Mouse (Mus musculus) adrenal gland (tissue): ENCODE results near the gene Zfand2b.

Experiments used
- intact Hi-C: fragments of 180-260 bp; cut with DNase I; formaldehyde crosslinking; loops from one replicate; pipeline ENCODE4 v1.15.1; 2025

The Zfand2b gene

DNA sequence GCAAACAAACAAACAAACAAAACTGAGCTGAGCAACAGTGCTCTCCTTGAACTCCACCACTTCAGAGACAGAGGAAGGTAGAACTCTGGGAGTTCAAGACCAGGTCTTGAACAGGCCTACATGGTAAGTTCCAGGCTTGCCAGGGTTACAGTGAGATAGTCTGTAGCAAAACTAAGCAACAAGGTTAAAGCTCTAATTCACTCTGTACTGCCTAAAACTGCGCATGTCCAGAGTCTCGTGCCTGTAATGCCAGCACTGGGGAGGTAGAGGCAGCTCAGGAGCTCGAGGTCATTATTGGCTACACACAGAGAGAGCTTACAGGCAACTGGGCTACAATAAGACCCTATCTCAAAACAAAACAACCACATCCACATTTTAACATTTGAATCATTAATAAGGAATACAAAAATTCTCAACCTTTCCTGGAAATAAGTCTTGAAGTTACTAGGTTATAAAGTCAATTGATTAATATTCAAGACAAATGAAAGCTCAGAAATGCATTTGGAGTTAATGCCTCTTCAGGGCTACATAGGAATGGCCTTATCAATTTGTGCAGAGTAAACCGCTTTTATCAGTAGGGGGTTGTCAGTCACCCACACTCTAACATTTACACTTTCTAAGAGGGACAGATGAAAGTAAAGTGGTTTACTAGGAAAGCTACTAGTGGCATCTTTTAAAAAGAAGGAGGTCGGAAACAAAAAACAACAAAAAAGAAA, 8.7 kb upstream of the Zfand2b start:
- intact Hi-C loops: no loop called here

DNA sequence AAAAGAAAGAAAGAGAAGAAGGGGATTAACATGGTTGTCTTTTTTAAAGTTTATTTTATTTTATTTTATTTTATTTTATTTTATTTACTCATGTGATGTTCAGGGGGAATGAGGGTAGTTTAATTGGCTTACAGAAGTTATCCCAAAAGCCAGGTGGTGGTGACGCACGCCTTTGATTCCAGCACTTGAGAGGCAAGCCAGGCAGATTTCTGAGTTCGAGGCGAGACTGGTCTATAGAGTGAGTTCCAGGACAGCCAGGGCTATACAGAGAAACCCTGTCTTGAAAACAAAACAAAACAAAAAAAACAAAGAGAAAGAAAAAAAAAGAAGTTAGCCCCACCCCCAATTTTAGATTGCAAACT, 8.2 kb upstream of the Zfand2b start:
- intact Hi-C loops: no loop called here

DNA sequence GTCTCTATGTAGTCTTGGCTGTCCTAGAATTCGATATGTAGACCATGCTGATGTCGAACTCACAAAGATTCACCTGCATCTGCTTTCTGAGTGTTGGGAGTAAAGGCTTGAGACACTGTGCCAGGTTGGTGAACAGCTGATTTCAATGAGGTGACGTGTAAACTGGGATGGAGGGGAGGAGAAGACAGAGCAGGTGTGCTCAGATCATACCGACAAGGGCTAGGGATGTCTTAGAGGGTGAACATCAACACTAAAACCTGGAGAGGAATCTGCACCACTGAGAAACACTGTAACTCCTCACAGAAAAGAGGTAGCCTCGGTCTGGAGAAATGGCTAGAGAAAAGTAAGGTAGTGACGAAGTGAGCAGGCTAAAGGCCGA, 364 bp upstream of the Zfand2b start:
- intact Hi-C loops: no loop called here

DNA sequence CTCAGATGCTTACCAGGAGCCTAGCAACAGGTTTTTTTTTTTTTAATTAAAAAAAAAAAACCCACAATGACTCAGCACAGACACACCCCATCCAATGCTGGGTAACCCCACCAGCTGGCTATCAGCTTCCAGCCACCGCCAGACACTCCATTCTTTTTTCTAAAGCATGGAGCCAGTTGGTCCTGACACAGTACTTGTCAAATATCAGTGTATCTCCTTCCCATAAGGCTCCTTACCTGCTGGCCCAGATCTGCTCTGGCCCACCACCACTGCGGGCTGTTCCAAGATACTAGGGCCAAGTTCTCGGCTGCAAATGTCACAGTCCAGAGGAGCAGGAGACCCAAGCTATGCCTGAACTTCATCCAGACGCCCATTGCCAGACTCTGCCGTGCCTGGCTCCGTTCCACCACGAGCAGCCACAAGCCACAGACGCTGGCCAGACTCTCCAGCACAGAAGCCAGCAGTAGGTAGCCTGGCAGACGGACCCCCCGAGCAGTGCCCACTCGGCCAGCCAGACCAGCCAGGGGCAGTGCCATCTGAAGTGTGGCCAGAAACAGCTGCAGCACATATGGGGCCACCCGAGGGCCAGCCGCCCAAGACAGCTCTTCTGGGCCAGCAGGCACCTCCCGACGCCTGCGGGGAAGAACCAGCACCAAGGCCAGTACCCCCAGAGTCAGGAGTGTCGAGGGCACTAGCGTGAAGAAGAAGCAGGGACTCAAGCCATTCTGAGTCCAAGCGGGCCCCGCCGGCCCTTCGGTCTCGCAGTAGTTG, 11.1 kb downstream of the Zfand2b start:
- intact Hi-C loops: no loop called here

DNA sequence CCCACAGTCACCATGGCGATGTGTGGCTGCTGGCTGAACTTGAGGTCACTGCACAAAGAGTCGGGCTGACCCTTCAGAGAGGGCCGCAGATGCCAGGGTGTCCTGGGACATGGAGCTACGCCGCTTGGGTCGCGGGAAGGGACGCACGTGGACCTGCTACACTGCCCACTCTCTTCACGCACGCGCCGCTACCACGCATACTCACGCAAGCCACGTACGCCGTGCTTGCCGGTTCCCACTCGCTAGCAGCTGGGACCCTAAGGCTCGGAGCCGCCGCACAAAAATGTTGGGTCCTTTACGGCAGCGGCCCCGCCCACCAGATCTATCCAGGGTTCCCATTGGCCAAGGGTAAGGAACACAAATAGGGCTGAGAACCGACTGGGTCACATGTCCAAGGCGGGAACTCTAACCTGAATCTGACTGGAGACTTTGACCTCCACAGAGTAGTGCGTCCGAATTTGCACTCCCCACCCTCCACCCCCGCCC, 11.7 kb downstream of the Zfand2b start, which contains the start of gene Abcb6:
Gene Abcb6 (minus strand): TSS at position 288 of the 486 bp plus-strand sequence.
- intact Hi-C loops: no loop called here

DNA sequence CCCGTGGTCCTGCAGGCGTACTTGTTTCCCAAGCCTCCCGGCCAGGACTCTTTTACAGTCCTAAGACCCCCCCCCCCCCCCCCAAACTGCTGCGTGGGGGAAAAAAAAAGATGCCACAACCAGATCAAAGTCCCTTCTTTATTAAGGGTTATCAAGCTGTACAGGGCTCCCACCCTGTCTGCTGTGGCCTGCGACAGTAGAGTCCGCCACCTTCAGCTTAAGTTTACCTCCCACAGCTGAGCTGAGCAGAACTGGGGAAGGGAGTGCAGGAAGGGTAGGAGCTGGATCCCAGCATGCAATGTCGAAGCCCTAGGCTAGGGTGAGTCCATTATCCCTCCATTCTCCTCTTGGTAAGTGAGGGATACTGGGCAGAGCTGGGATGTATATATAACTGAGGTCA, 12.3 kb downstream of the Zfand2b start:
- intact Hi-C loops: no loop called here

DNA sequence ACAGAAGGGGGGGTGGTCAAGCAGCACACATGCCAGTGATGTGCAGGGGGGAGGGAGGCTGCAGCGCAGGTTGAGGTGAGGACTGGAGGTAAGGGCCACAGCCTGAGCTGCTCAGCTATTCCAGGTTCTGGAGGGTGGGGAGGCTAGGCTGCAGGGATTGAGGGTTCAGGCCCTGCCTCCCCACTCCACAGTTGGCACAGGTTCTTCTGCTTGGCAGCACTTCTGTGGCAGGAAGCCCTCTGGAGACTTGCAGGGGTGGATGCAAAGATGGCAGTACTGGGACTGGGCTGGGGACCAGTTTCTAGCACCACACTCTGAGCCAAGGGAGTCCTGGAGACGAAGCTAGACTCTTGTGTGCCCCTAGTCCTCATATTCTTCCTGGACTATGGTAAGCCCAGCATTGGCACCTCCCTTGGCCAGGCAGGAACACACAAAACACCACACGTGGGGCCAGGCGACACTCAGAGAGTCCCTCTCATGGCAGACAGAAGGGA, 13.0 kb downstream of the Zfand2b start:
- intact Hi-C loops: no loop called here

DNA sequence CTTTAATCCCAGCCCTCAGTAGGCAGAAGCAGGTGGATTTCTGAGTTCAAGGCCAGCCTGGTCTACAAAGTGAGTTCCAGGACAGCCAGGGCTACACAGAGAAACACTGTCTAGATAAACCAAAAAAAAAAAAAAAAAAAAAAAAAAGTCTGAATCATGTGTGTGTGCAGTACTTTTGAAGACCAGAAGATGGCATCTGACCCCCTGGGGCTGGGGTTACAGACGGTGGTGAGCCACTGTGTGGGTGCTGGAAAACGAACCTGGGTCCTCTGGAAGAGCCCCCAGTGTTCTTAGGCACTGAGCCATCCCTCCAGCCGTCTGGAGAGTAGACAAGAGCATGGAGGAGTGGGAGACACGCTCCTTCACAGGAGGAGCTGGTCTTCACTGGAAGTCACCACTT, 13.7 kb downstream of the Zfand2b start:
- intact Hi-C loops: no loop called here

DNA sequence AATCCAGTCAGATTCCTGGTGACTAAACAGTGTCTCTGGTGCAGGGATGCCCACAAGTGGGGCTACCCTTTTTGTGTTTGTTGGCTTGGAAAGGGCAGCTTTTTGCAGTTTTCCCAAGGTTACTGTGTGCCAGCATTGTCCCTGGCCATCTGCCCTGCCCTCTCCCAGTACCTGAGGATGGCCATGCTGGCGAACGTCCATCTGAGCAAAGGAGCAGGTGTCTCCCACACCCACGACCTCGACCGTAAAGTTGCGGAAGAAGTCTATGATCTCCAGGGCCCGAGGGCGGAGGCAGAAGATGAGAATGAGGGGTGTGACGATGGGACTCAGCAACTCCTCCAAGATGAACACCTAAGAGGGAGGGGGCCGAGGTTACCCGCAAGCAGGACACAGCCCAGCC, 17.0 kb downstream of the Zfand2b start:
- intact Hi-C loops: no loop called here

DNA sequence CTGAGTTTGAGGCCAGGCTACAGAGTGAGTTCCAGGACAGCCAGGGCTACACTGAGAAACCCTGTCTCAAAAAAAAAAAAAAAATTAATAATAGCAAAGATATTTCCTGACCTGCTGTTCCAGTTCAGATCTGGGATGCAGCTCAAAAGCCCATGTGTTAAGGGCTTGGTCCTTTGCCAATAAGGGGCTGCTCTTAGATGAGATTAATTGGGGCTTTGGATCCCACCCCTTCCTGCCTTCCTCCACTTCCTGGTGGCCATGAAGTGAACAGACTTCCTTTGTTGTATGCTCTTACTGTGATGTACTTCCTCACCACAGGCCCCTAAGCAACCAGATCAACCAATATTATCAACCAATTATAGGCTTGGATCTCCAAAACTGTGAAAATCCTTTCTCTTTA, 18.7 kb downstream of the Zfand2b start:
- intact Hi-C loops: no loop called here

DNA sequence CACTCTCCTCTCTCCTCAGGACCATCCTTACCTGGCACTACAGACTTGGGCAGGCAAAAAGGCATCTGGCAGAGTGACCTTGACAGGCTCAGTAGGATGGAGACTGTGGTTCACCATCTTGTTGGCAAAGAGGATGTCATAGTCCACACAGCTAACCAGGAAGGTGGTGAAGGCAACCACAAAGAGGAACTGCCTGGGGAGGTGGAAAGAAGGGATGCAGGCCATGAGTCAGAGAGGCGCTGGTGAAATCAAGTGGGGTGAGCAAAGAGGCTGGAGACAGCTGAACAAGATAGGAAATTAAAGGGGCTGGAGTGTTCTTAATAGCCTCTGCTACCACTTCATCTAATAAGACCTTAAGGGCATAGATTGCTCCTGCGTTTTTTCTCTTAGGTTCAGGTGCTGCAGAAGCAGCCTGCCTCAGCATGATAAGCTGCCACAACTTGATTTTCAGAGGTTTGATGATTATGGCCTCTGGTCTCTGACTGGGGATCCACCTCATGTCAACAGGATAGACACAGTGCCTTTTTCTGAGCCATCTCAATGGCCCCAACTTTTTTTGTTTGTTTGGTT, 19.6 kb downstream of the Zfand2b start:
- intact Hi-C loops: no loop called here

DNA sequence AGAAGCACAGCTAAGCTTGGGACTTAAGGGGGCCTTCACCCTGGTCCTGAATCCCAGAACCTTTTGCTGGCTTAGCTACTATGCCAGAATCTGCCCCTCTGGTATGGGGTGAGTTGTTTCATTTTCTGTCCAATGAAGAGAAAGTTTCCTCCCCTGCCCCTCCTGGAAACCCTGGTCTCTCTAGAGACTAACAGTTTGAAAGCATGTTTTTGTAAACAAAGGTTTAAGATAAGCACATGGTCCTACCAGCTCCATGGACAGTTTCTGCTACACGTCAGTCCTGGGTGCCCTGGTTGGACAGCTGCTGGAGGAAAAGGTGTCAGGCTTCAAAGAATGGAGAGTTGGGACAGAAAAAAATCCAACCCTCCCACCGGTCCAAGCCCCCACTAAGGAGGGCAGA, 22.1 kb downstream of the Zfand2b start:
- intact Hi-C loops: no loop called here

DNA sequence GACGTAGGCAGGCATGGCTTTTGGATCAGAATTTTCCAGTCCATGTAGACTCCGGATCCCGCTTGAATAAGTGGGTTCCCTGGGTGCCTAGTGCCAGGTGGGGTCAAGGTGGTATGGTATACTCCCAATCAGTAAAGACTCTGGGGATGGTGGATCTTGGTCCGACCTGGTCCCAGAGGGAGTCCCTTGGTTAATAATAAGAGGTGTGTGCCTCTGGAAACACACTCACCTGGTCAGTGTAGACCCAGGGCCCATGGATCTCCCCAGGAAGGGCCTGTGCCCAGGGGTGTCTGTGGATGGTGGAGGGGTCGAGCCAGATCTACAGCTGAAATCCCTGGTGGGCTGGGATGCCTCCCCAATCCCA, 22.8 kb downstream of the Zfand2b start:
- intact Hi-C loops: no loop called here

DNA sequence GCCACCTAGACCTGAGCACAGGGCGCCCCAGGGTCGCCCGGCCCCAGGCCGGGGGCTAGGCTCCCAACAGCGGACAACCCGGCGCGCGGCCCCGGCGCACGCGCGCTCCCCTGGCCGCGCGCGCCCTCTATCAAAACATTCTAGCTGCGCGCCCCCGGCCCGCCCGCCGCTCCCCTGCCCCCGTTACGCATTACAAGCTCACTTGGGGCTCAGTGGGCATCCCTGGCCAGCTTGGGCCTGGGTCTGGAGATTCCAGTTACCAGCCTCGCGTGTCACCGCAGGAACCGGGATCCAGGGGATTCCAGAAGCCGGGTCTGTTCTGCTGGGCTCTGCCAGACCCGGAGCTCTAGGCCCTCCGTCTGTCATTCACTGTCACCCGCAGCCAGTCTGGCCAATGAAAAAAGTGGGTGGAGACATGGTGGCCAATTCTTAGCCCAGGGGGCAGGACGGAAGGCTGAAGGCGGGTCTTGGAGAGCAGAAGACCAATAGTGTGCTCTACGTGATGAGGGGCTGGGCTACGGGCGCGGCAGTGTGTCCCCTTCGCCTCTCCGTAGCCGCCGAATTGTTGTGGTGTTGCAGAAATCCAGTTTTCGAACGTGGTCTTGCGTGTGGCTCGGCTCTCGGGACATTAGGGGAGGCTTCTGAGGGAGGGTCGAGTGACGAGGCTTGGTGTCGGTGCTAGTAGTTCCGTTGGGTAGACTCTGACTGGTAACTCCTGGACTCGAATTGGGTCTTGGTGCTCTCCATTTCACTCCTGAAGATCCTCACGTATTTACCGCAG, 23.4 kb downstream of the Zfand2b start, which contains the start of the genes Ankzf1 and Atg9a:
Gene Ankzf1 (plus strand): TSS at position 530 of the 781 bp plus-strand sequence.
Gene Atg9a (minus strand): TSS at position 575 of the 781 bp plus-strand sequence.
- intact Hi-C loops: no loop called here

DNA sequence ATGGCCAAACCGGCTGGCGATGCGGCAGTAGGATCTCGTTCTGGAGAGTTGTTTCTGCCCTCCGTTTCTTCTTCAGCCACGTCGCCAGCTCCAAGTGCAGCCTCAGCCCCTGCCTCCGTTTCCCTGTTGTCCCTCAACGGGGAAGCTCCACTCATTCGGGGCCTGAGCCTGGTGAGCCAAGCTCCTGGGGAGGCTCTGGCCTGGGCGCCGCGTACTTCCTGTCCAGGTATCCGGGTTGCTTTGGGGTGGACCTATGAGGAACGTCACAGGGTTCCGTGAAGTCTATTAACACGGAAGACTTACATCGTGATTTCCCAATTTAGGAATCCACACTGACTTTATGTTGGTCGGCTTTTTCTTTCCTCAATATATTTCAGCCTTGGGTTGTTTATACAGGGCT, 24.0 kb downstream of the Zfand2b start:
- intact Hi-C loops: no loop called here

DNA sequence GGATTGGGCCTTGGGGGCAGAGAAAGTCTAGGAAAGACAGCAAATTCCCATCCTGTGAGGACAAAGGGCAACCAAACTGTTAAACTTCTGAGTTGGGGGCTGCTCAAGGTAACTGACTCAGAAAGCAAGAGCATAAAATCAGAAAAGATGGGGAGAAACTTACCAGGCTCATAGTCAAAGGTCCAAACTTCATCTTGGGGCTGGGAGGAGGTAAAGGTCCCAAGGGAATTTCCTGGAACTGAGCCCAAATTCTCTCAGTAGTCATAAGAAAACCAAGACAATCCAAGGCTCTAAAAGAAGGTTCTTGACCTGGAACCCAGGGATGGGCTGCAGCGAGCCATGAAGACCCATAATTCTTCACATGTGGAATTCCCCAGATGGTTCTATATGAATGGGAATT, 32.8 kb downstream of the Zfand2b start:
- intact Hi-C loops: no loop called here

DNA sequence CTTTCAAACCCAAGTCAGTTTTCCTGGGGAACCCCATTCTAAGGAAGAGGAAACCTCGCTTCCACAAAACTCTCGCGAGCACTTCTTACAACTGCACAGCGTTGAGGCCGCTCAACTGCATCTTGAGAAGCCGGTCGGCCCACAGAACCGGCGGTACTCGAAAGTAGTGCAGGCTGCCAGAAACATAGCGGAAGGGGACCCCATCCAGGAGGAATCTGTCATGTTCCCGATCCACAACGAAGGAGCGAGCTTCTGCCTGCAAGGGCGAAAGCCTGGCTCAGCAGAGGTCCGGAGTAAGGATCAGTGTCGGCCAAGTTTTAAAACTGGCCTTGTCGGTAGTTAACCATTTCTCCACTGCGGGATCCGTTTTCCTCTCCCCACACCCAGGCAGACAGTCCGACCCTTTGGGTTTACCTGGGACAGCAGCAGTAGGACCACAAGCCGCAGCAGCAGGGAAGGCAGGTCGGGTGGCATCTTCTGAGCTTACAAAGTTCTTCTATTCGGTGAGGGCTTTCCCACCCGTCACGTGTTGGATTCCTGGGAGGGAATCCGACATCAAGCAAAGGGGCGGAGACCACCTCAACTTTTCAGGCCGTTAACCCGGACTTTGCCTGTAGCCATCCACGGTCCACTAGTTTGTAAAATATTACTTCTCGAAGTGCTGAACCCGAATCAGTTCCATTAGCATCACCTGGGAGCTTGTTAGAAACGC, 40.7 kb downstream of the Zfand2b start:
- intact Hi-C loops: no loop called here

DNA sequence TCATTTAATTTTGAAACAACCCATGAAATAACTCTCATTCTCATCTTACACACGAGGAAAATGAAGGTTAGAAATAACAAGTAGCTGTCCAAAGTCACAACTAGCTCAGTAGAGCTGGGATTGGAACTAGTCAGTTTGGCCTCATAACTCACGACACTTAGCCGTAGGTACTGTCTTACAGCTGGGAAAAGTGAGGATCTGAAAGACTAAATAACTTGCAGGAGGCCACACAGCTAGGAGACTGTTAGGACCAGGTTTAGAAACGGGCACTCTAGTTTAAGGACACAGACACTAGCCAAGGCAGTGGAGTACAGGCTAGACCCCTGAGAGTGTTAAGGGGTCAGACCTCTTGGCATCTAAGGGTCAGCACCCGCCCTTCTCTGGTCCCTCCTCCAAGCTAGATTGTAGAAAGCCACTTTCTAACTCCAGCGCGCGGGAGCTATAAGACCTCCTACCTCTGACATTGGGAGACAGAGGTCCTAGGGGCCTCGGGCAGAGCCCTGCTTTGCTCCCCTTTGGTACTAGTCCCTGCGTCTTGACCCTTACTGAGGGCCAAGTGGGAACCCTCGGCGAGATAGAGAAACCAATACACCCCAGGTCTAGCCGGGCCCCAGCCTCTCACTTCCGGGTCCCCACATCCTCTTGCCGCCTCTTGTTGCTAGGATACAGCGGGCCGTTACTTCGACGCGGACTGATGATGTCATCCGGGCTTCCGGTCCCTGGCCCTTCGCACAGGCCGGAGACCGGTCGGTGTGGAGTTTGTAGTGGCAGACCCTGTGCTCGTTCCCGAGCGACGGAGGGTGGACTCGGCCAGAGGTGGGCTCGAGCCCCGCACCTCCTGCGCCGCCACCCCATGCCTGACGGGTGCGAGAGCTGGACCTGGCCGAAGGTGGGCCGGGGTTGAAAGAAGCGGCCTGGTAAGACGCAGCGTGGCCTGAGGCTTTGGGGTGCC, 42.0 kb downstream of the Zfand2b start, which contains the start of the genes Glb1l and Stk16:
Gene Glb1l (minus strand): TSS at position 678 of the 952 bp plus-strand sequence.
Gene Stk16 (plus strand): TSS at position 703 of the 952 bp plus-strand sequence.
- intact Hi-C loops: no loop called here

DNA sequence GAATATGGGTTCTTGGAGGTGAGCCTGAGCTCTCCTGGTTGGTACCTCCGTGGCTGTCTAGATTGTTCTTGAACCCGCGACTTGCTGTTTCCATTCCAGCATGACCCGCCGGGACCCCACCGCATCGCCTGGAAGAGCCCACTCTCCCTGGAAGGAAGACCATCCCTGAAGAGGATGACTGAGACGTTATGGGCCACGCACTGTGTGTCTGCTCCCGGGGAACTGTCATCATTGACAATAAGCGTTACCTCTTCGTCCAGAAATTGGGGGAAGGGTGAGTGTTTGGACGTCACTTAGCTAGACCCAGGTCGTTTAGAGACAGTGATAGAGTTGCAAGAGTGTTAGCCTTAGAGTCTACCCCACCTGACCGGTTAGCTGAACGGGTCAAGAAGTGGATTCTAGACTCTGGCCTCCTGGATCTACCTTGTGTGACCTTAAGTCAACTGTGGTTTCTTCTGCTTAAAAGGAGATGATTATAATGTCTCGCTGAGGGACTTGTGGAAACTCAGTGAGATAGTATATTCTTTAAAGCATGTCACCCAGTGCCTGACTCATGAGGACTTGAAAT, 42.8 kb downstream of the Zfand2b start:
- intact Hi-C loops: no loop called here
